Mouse (Mus musculus) CH12.LX (cell line): Measurements from ENCODE around the gene Snx5. TPM values are rescaled to one million over a fixed set of nuclear protein-coding genes. Genes with fewer than 3 reads are reported as not detected.

Experiments
- DNase-seq: peaks from one replicate; pipeline ENCODE4 v3.0.0-alpha.2; 2013; ENCODE audit errors: extremely low read depth
- H3K27ac ChIP-seq: 2 replicates; pipeline ENCODE4 v1.5.1; 2012; ENCODE audit warnings: low read depth, mild to moderate bottlenecking, control low read depth, moderate library complexity; ENCODE audit not compliant: insufficient read depth
- H3K27me3 ChIP-seq: replicated peaks from 2 replicates; pipeline ENCODE3; 2012; ENCODE audit warnings: inconsistent platforms
- H3K36me3 ChIP-seq, 2 experiments: replicated peaks in 1 of 2; 2 replicates each; pipeline versions ENCODE3 to v1.6.1; 2012; ENCODE audit warnings: inconsistent platforms in 1 of 2, low read length in 1 of 2, mild to moderate bottlenecking in 1 of 2, mixed read lengths in 1 of 2, moderate library complexity in 1 of 2; ENCODE audit not compliant: control insufficient read depth in 1 of 2, insufficient read depth in 1 of 2
- H3K4me1 ChIP-seq, 2 experiments: 2 replicates each; pipeline ENCODE4 v1.6.1; 2012; ENCODE audit warnings: inconsistent platforms in 1 of 2, moderate library complexity in 1 of 2; ENCODE audit not compliant: insufficient read depth in 2 of 2, control insufficient read depth in 1 of 2
- H3K4me2 ChIP-seq: 2 replicates; pipeline ENCODE4 v1.6.1; 2012; ENCODE audit warnings: low read depth, mild to moderate bottlenecking, control low read depth; ENCODE audit not compliant: poor library complexity, insufficient read depth, severe bottlenecking
- H3K4me3 ChIP-seq, 3 experiments: fragments of 150-350 bp in 1 of 3; sonication (generic) in 1 of 3; replicated peaks in 1 of 3; 2 replicates each; pipeline versions ENCODE3 to v1.5.1; 2011 to 2012; ENCODE audit warnings: low read depth in 2 of 3, low read length in 2 of 3, mild to moderate bottlenecking in 2 of 3, moderate library complexity in 2 of 3, control low read depth in 1 of 3, improper control_type of control experiment in 1 of 3, inconsistent platforms in 1 of 3, mixed read lengths in 1 of 3; ENCODE audit not compliant: poor library complexity in 1 of 3
- H3K79me2 ChIP-seq: replicated peaks from 2 replicates; pipeline ENCODE4 v1.6.1; 2012; ENCODE audit warnings: mild to moderate bottlenecking, moderate library complexity; ENCODE audit not compliant: control insufficient read depth, poor library complexity, insufficient read depth, severe bottlenecking; ENCODE audit errors: extremely low read depth
- H3K9ac ChIP-seq: 2 replicates; pipeline ENCODE4 v1.6.1; 2012; ENCODE audit warnings: low read depth, mild to moderate bottlenecking, control low read depth, moderate library complexity; ENCODE audit not compliant: insufficient read depth
- H3K9me3 ChIP-seq: replicated peaks from 2 replicates; pipeline ENCODE3; 2012; ENCODE audit warnings: low read length, inconsistent platforms, mixed read lengths
- BHLHE40 ChIP-seq: IDR thresholded peaks from 2 replicates; pipeline ENCODE4 v1.6.1; 2011; ENCODE audit warnings: mild to moderate bottlenecking, low read depth, low read length, improper control_type of control experiment
- CHD2 ChIP-seq: IDR thresholded peaks from 2 replicates; pipeline ENCODE4 v1.6.1; 2011; ENCODE audit warnings: low read length, improper control_type of control experiment
- E2F4 ChIP-seq: IDR thresholded peaks from 2 replicates; pipeline ENCODE4 v1.6.1; 2011; ENCODE audit warnings: low read depth, low read length, improper control_type of control experiment; ENCODE audit not compliant: insufficient replicate concordance
- ELF1 ChIP-seq: IDR thresholded peaks from 2 replicates; pipeline ENCODE4 v1.6.1; 2014; ENCODE audit warnings: low read depth, mild to moderate bottlenecking, inconsistent platforms, low read length, improper control_type of control experiment
- EP300 ChIP-seq: IDR thresholded peaks from 2 replicates; pipeline ENCODE4 v1.6.1; 2011; ENCODE audit warnings: low read length, improper control_type of control experiment
- ETS1 ChIP-seq: conservative IDR thresholded peaks from 2 replicates; pipeline ENCODE4 v1.6.1; 2012; ENCODE audit warnings: low read depth, mild to moderate bottlenecking, inconsistent platforms, low read length, improper control_type of control experiment, moderate library complexity
- GABPA ChIP-seq: IDR thresholded peaks from 2 replicates; pipeline ENCODE4 v1.6.1; 2012; ENCODE audit warnings: low read depth, low read length, improper control_type of control experiment, inconsistent platforms; ENCODE audit not compliant: insufficient replicate concordance
- HCFC1 ChIP-seq: IDR thresholded peaks from 2 replicates; pipeline ENCODE4 v1.6.1; 2012; ENCODE audit warnings: low read depth, mild to moderate bottlenecking, inconsistent platforms, low read length, improper control_type of control experiment
- IRF4 ChIP-seq: IDR thresholded peaks from 2 replicates; pipeline ENCODE4 v1.6.1; 2014; ENCODE audit warnings: low read depth, mild to moderate bottlenecking, inconsistent platforms, low read length, improper control_type of control experiment
- JUN ChIP-seq: IDR thresholded peaks from 2 replicates; pipeline ENCODE4 v1.6.1; 2011; ENCODE audit warnings: low read depth, mild to moderate bottlenecking, low read length, improper control_type of control experiment, moderate library complexity; ENCODE audit not compliant: insufficient read depth
- KAT2A ChIP-seq: IDR thresholded peaks from 2 replicates; pipeline ENCODE4 v1.6.1; 2012; ENCODE audit warnings: low read length, improper control_type of control experiment, inconsistent platforms; ENCODE audit not compliant: insufficient replicate concordance
- MAFK ChIP-seq: IDR thresholded peaks from 2 replicates; pipeline ENCODE4 v1.6.1; 2011; ENCODE audit warnings: low read length, improper control_type of control experiment; ENCODE audit not compliant: insufficient replicate concordance
- MAX ChIP-seq: IDR thresholded peaks from 2 replicates; pipeline ENCODE4 v1.6.1; 2011; ENCODE audit warnings: low read length, improper control_type of control experiment
- MAZ ChIP-seq: IDR thresholded peaks from 2 replicates; pipeline ENCODE4 v1.6.1; 2012; ENCODE audit warnings: low read depth, mild to moderate bottlenecking, inconsistent platforms, low read length, improper control_type of control experiment, moderate library complexity
- MEF2A ChIP-seq: IDR thresholded peaks from 2 replicates; pipeline ENCODE4 v1.6.1; 2014; ENCODE audit warnings: low read depth, mild to moderate bottlenecking, inconsistent platforms, low read length, improper control_type of control experiment, borderline replicate concordance
- MXI1 ChIP-seq: IDR thresholded peaks from 2 replicates; pipeline ENCODE4 v1.6.1; 2011; ENCODE audit warnings: mild to moderate bottlenecking, low read depth, low read length, improper control_type of control experiment
- MYC ChIP-seq: IDR thresholded peaks from 2 replicates; pipeline ENCODE4 v1.6.1; 2011; ENCODE audit warnings: low read depth, mild to moderate bottlenecking, improper control_type of control experiment, low read length
- NRF1 ChIP-seq: IDR thresholded peaks from 2 replicates; pipeline ENCODE4 v1.6.1; 2014; ENCODE audit warnings: low read depth, mild to moderate bottlenecking, inconsistent platforms, low read length, improper control_type of control experiment, moderate library complexity
- PAX5 ChIP-seq: IDR thresholded peaks from 2 replicates; pipeline ENCODE4 v1.6.1; 2012; ENCODE audit warnings: low read length, inconsistent platforms, mixed read lengths
- POLR2A ChIP-seq: IDR thresholded peaks from 2 replicates; pipeline ENCODE4 v1.6.1; 2011; ENCODE audit warnings: low read depth, mild to moderate bottlenecking, improper control_type of control experiment, low read length
- POLR2AphosphoS2 ChIP-seq: IDR thresholded peaks from 2 replicates; pipeline ENCODE4 v1.6.1; 2011; ENCODE audit warnings: low read depth, low read length, improper control_type of control experiment
- RAD21 ChIP-seq: IDR thresholded peaks from 2 replicates; pipeline ENCODE4 v1.6.1; 2011; ENCODE audit warnings: low read depth, mild to moderate bottlenecking, low read length, improper control_type of control experiment, moderate library complexity
- RCOR1 ChIP-seq: conservative IDR thresholded peaks from 2 replicates; pipeline ENCODE4 v1.6.1; 2012; ENCODE audit warnings: low read depth, mild to moderate bottlenecking, inconsistent platforms, low read length, improper control_type of control experiment
- TBP ChIP-seq: conservative IDR thresholded peaks from 2 replicates; pipeline ENCODE4 v1.6.1; 2011; ENCODE audit warnings: low read depth, low read length, improper control_type of control experiment
- TCF12 ChIP-seq: IDR thresholded peaks from 2 replicates; pipeline ENCODE4 v1.6.1; 2014; ENCODE audit warnings: low read depth, mild to moderate bottlenecking, inconsistent platforms, low read length, improper control_type of control experiment
- USF2 ChIP-seq: conservative IDR thresholded peaks from 2 replicates; pipeline ENCODE4 v1.6.1; 2011; ENCODE audit warnings: low read depth, low read length, improper control_type of control experiment
- ZC3H11A ChIP-seq: IDR thresholded peaks from 2 replicates; pipeline ENCODE4 v1.6.1; 2012; ENCODE audit warnings: low read depth, mild to moderate bottlenecking, inconsistent platforms, low read length, improper control_type of control experiment
- ZKSCAN1 ChIP-seq: IDR thresholded peaks from 2 replicates; pipeline ENCODE4 v1.6.1; 2012; ENCODE audit warnings: low read depth, inconsistent platforms, low read length, improper control_type of control experiment, borderline replicate concordance
- ZNF384 ChIP-seq: IDR thresholded peaks from 2 replicates; pipeline ENCODE4 v1.6.1; 2012; ENCODE audit warnings: low read depth, low read length, improper control_type of control experiment, inconsistent platforms
- dilution Hi-C: fragments of 300-500 bp; cut with MboI; formaldehyde crosslinking; loops from 2 replicates; pipeline ENCODE4 v1.14.3; 2020; ENCODE audit warnings: low sequenced_read_pairs; ENCODE audit not compliant: extremely low pct_unique_long_range_greater_than_20kb, extremely low pct_ligation_motif_present
- in situ Hi-C: fragments of 300-500 bp; cut with MboI; formaldehyde crosslinking; loops from 3 replicates; pipeline ENCODE4 v1.14.3; 2019; ENCODE audit warnings: low sequenced_read_pairs, low pct_ligation_motif_present, low pct_unique_long_range_greater_than_20kb, mixed read lengths
- polyA plus RNA-seq: library from polyadenylated mRNA; unstranded; fragments of >175 nt; gene quantifications from 2 replicates; pipeline ENCODE4 v1.2.1, GENCODE M21; 2012; ENCODE audit warnings: low read depth; ENCODE audit not compliant: insufficient read length
- total RNA-seq, 2 experiments: library from RNA; depleted of rRNA; stranded (reverse); fragments of 300-350 nt in 1 of 2; fragments of >200 nt in 1 of 2; gene quantifications; 2 replicates each; pipeline ENCODE4 v1.2.3; 2012 to 2014

Snx5 gene
- total and polyA plus RNA-seq, 3 experiments, result 380 to 1,220 (median 666) TPM

DNA sequence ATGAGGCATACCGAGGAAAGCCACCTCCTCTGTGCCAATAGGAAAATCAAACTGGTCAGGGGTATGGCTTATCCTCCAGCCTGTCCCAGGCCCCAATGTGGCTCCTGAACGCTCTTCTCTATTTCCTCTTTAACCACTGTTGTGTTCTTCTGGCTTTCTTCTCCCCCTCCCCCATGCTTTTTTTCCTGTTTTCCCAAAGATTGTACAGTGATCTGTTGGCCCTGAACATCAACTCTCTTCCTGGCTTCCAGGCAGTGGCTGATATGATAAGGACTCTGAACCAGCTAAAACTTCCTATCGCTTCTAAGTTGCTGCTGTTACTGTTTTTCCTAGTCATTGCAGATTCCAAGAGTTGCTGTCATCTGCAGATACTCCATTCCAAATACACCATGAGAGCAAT, 6.2 kb upstream of the Snx5 start:
- Histone ChIP-seq H3K79me2 (peaks cover 18% of the 10 kb centered on the region), H3K27ac (no peak overlapping the region), H3K4me1 (peaks cover 2 to 35% of the 10 kb centered on the region in 2 experiments), H3K9ac (no peak overlapping the region), H3K4me2 (no peak overlapping the region), H3K27me3 (no peaks in the 10 kb centered on the region), H3K36me3 (peaks cover 29 to 64% of the 10 kb centered on the region in 2 experiments), H3K9me3 (no peaks in the 10 kb centered on the region), H3K4me3 (no peak overlapping the region)
- dilution Hi-C loops, result no loop called here
- DNase-seq, result no peak
- in situ Hi-C loops, result no loop called here
- TF ChIP-seq USF2, result no peak
- no peak for TF ChIP-seq E2F4
- TF ChIP-seq POLR2A, result no peak
- TF ChIP-seq MAFK, result no peak
- TF ChIP-seq ETS1, result no peak
- no peak for TF ChIP-seq BHLHE40
- TF ChIP-seq MEF2A, result no peak
- no peak for TF ChIP-seq KAT2A
- no peak for TF ChIP-seq JUN
- no peak for TF ChIP-seq EP300
- TF ChIP-seq MAZ, result no peak
- TF ChIP-seq CHD2, result no peak
- no peak for TF ChIP-seq RAD21
- no peak for TF ChIP-seq TCF12
- no peak for TF ChIP-seq POLR2AphosphoS2
- no peak for TF ChIP-seq MXI1
- no peak for TF ChIP-seq MAX
- TF ChIP-seq ELF1, result no peak
- TF ChIP-seq, all 38 proteins: peak for 0

DNA sequence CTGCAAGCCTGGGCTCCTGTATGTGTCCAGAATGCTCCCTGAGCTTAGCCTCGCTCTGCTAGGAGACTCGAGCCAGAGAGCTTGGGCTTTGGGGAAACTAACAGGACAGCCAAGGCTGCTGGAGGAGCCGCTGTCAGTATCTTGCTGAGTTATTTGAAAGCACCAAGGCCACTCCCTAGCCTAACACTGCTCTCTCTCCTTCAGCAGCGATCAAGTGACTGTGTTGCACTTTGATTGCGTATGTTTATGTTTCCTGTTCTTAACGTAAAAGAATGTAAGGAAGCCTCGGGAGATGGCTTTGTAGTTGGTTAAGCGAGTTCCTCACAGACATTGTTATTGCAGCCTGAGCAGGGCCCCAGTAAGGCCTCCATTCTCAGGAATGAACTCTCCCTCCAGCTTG, 4.0 kb upstream of the Snx5 start:
- H3K27me3 ChIP-seq, result no peaks in the 10 kb centered on the region
- H3K9me3 ChIP-seq, result no peaks in the 10 kb centered on the region
- H3K4me2 ChIP-seq, result no peak overlapping the region
- H3K4me1 ChIP-seq, result peaks cover 2 to 32% of the 10 kb centered on the region in 2 experiments
- H3K36me3 ChIP-seq, result peaks cover 25 to 51% of the 10 kb centered on the region in 2 experiments
- in situ Hi-C loops, result no loop called here
- H3K27ac ChIP-seq, result no peak overlapping the region
- dilution Hi-C loops, result no loop called here
- H3K4me3 ChIP-seq, result no peak overlapping the region
- H3K79me2 ChIP-seq, result peaks cover 34% of the 10 kb centered on the region
- no peak overlapping the region for H3K9ac ChIP-seq
- TF ChIP-seq MXI1 (no peak), POLR2A (no peak), TBP (no peak), ZNF384 (no peak), JUN (no peak), RAD21 (no peak), PAX5 (no peak), RCOR1 (no peak), ZC3H11A (no peak), POLR2AphosphoS2 (no peak), ETS1 (no peak), NRF1 (no peak), MYC (no peak), E2F4 (no peak), USF2 (no peak), ZKSCAN1 (no peak), IRF4 (no peak), GABPA (no peak), EP300 (no peak), HCFC1 (no peak)
- TF ChIP-seq, all 38 proteins: peak for 0
- no peak for DNase-seq
